20 mouse cellular contexts compared by ENCODE assay signal in the genomic region with DNA sequence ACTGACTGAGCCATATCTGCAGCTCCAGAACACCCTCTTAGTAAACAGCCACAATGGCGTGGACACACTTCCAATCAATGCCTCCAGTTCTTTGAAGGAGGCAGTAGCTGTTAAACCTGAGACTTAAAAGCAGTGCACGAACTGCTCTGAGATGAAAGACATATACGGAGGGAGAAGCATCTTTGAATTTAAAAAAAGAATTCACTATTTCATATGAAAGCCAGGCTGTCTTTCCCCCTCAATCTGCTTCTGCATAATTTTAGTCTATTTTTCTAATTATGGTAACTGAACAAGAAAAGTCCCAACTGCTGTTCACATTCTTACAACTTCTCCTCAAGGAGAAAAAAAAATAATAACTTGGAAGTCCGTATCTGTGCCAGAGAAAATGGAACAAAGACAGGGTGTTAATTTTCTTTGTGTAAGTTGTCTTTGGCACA. TPM values are rescaled to one million over a fixed set of nuclear protein-coding genes. Genes with fewer than 3 reads are reported as not detected.
A peak's percentile ranks its signal among the peaks of the same experiment; 100 is the strongest.
DNase-seq lines count a peak whose midpoint lies in the region; TF ChIP-seq lines count a peak whose summit lies in the region.
"Had no signal": no experiment of that assay in that cellular context is flagged by ENCODE, and none has a peak within 500 bp of the region (broad histone marks: within the 10 kb centered on the region; RNA-seq: fewer than 3 reads in every experiment).

No protein-coding gene starts in this region.

- intact Hi-C loops in left cerebral cortex, postnatal 36 days (cut with DNase I): no loop called here

- peaks cover 3% of the 10 kb centered on the region for H3K4me1 ChIP-seq in cortical plate, adult 2 months (ENCODE audit: control insufficient read depth, insufficient read depth, low read length)
- H3K4me1 ChIP-seq: embryonic facial prominence, embryonic 13.5 days; heart, embryonic 10.5 days; hindbrain, embryonic 12.5 days; intestine, embryonic 15.5 days; neural tube, embryonic 15.5 days had no signal

- no peak overlapping the region for H3K4me3 ChIP-seq in cortical plate, adult 2 months (ENCODE audit: insufficient read depth, low read length)
- H3K4me3 ChIP-seq: embryonic facial prominence, embryonic 13.5 days; heart, embryonic 10.5 days; hindbrain, embryonic 12.5 days; intestine, embryonic 15.5 days; myocyte; neural tube, embryonic 15.5 days had no signal

- TF ChIP-seq POLR2A in cortical plate, adult 2 months (IDR thresholded peaks at IDR 0.05; ENCODE audit: extremely low read depth, insufficient read depth, low read length): no peak

- H3K27ac ChIP-seq in cortical plate, adult 2 months (ENCODE audit: insufficient read depth, low read length): peak overlapping the region; percentile 78
- H3K27ac ChIP-seq: embryonic facial prominence, embryonic 13.5 days; heart, embryonic 10.5 days; hindbrain, embryonic 12.5 days; intestine, embryonic 15.5 days; neural tube, embryonic 15.5 days had no signal

- TF ChIP-seq CTCF in cortical plate, adult 2 months (IDR thresholded peaks at IDR 0.05; ENCODE audit: extremely low read depth, insufficient read depth, low read length): no peak

- peak; percentile 30 for DNase-seq in heart, adult 11 months
- no peak for DNase-seq in heart, adult 18-20 months
- DNase-seq in left cerebral cortex, adult 9 months (ENCODE audit: low spot score in 2 of 2): peak; percentile 11 to 20
- DNase-seq in left cerebral cortex, postnatal 36 days (ENCODE audit: low spot score in 2 of 2): no peak
- peak; percentile 11 for DNase-seq in layer of hippocampus, postnatal 36 days
- DNase-seq in urinary bladder, postnatal 36 days (ENCODE audit: low spot score in 2 of 2): no peak
- DNase-seq: adrenal gland, postnatal 25 days; cerebellum, adult 8-10 months; gastrocnemius, postnatal 25 days; heart, postnatal 10 days; liver; liver, postnatal 0 days; thymus, postnatal 4 days had no signal

RNA-seq across cellular contexts. Expression of gene Frmd4a, which starts 18.7 kb away (rescaled TPM):
- total RNA-seq in heart, adult 18-20 months (2021): 10 to 100 TPM; 19.1 to 21.6 TPM
- 10 to 100 TPM; 42.2 to 75.6 TPM for total RNA-seq in left cerebral cortex, postnatal 36 days (2021)
- polyA plus RNA-seq in cortical plate, adult 2 months (2012; rRNA removed): 32.1 and 33.9 TPM in 2 replicates
- 10 to 100 TPM; 71.0 to 94.3 TPM for total RNA-seq in layer of hippocampus, postnatal 36 days (2021)

Comparison
In these comparisons a context has a peak if more than half of its experiments do, and no peak if none do; other contexts are left out.
1. DNase-seq: peak in heart, adult 11 months (single experiment), left cerebral cortex, adult 9 months (2 of 2) and layer of hippocampus, postnatal 36 days (2 of 2); none in heart, adult 18-20 months (0 of 2), left cerebral cortex, postnatal 36 days (0 of 2) and urinary bladder, postnatal 36 days (0 of 2).